Mouse (Mus musculus) myocyte (in vitro differentiated cells): ENCODE results near the gene Ugt3a2.

Source experiments
- MAX ChIP-seq: IDR thresholded peaks from one replicate; pipeline ENCODE4 v1.6.1; 2011; ENCODE audit warnings: low read depth, mild to moderate bottlenecking, control low read depth
- MYOD1 ChIP-seq, 3 experiments: IDR thresholded peaks; one replicate each; pipeline ENCODE4 v1.6.1; 2011; ENCODE audit warnings: control low read depth in 2 of 3, low read depth in 2 of 3, mild to moderate bottlenecking in 2 of 3, moderate library complexity in 1 of 3; ENCODE audit not compliant: insufficient read length in 2 of 3, control insufficient read depth in 1 of 3
- POLR2A ChIP-seq: IDR thresholded peaks from one replicate; pipeline ENCODE4 v1.6.1; 2011; ENCODE audit warnings: low read depth, mild to moderate bottlenecking, control low read depth, moderate library complexity; ENCODE audit not compliant: insufficient read length
- POLR2AphosphoS2 ChIP-seq: IDR thresholded peaks from one replicate; pipeline ENCODE4 v1.6.1; 2011; ENCODE audit warnings: low read depth, control low read depth; ENCODE audit not compliant: insufficient read length
- TCF12 ChIP-seq: IDR thresholded peaks from one replicate; pipeline ENCODE4 v1.6.1; 2011; ENCODE audit warnings: mild to moderate bottlenecking, control low read depth; ENCODE audit not compliant: poor library complexity, insufficient read depth, severe bottlenecking
- TCF3 ChIP-seq: IDR thresholded peaks from one replicate; pipeline ENCODE4 v1.6.1; 2011; ENCODE audit warnings: low read depth, control low read depth; ENCODE audit not compliant: insufficient read length
- USF1 ChIP-seq: IDR thresholded peaks from one replicate; pipeline ENCODE4 v1.6.1; 2011; ENCODE audit warnings: low read depth, mild to moderate bottlenecking, control low read depth, moderate library complexity

DNA sequence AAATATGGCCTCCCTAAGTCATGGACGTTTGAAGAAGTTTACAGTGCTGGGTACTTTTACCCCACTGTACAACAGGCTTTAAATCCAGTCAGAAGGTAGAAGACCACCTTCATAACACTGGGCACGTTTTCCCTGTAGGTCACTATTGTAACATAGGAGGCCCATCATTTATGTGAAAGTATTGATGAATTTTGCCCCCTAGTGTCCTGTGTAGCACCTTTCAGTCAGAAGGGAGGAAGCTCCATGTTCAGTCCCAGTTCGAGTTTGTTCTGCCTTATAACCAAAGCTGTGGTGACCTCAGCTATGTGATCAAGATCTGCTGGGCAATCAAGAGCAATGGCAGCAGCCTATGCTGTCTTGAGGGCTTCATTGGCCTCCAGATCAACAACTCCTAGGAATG, 13.4 kb downstream of the Ugt3a2 start:
- TF ChIP-seq POLR2A (no peak), TCF12 (no peak), POLR2AphosphoS2 (no peak), USF1 (no peak), MYOD1 (IDR thresholded peaks at IDR 0.05; ENCODE audit: control insufficient read depth in 1 of 3, insufficient read length in 2 of 3, low read depth in 2 of 3) (no peak), MAX (no peak), TCF3 (no peak)
